Mouse (Mus musculus) skeletal muscle tissue, adult 2 months (tissue): ENCODE measurements at regions not wholly inside any gene's neighbourhood (a gene's known extent, or its start where the extent isn't known, plus 50 kb on each side); places are given as distances from the start of the nearest gene placed in this dataset.

Experiments used
- DNase-seq: peaks from one replicate; pipeline ENCODE4 v3.0.0-alpha.2; 2012; ENCODE audit warnings: low read depth, low spot score

DNA sequence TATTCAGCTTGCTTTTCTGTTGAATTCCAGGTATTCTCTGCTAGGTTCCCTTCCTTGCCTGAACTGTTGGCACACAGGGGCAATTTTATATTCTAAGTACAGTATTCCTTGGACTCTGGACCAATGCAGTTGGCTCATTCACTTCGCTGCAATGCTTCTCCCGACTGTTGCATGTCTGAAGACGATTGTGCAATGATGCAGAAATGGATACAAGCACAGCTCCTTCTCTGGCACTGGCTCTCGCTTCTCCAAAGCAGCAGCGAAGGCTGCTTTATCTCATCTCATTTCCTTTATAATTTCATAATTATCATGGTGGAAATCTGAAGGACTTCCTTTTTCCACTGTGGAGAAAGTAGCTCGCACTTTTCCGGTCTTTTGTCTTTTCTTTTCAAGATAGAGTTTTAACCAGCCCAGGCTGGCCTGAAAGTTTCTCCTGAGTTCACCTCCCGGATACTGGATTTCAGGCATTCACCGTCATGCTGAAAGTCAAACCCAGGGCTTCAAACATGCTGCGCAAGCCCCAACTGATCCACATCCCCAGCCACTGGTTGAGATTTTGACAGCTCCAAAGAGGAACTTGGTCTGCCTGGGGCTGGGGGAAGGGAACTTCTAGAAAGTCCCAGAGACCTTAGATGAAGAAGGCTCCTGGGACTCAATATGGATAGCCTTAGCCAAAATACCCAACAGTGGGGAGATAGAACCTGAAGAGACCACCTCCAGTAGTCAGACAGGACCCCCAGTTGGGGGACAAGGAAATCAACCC is 55.6 kb upstream of the Akirin2 start:
- peak; percentile 30 for DNase-seq

DNA sequence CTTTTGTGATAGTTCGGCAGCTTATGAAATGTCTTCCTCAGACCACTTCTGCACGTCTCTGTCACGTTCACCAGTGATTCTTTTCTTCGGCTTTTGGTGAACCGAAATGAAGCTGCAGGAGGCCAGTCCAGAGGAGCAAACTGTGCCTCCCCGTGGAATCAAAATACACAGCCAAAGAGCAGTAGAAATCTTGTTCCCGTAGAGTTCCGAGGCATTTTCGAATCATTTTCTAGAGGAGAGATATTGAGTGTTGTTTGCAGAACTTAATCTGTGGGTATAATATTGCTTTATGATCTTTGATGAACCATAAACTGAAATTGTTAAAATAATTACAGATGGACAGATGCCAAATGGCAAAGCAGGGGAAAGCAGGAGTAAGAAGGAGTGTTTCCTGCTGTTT is 52.4 kb upstream of the Akirin2 start:
- DNase-seq, result no peak

DNA sequence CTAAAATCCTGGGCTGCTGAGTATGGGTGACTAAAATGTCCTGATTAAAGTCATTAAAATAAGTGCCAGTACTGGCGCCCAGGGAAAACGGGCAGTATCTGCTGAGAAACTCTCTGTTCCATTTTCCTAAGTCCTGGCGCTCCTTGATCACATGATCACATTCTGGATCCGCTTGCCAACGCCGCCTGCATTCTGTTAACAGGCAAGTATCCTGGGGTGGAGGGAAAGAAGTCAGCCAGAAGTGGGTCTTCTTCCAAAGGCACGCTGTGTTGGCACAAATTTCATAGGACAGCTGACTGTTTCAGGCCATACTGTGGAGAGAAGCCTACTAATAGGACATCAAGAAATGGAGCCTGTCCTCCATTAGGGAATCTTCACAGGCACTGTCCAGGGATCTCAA is 52.0 kb upstream of the Akirin2 start:
- DNase-seq, result no peak

DNA sequence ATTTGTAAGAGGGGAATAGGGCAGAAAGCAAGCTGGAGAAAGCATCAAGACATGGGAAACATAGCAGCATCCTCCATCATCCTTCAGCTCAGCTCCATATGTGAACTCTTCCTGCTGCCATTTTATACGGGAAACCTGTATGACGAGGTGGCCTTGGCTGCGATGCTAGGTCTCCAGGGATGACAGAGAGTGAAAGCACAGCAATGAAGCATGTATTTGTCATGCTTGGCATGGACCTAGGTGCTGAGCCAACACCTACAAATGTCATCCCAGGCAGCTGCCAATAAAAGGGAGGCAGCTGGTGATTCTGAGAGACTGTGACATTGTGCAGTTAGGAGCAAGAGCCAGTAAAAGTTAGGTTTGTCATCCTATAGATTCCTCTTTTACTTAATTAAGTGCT is 51.0 kb upstream of the Akirin2 start:
- no peak for DNase-seq
